Mouse (Mus musculus): ENCODE results near the gene Nadsyn1. TPM values are rescaled to one million over a fixed set of nuclear protein-coding genes. Genes with fewer than 3 reads are reported as not detected.

The Nadsyn1 gene
- polyA plus RNA-seq (2012): 3.5 TPM in 2 replicates

GRCm38 (mm10) chr7:143822375-143823265 lies at the start of gene Nadsyn1, which contains the start of gene Dhcr7:
Gene Nadsyn1 (minus strand): TSS chr7:143822849.
Gene Dhcr7 (plus strand): TSS chr7:143823145.

GRCm38 (mm10) chr7:143866538-143866937 lies 43.9 kb upstream of the Nadsyn1 start, which contains the start of gene Gm498:
Gene Gm498 (plus strand): TSS chr7:143866838.

GRCm38 (mm10) chr7:143783996-143784829 lies 38.4 kb downstream of the Nadsyn1 start, which contains the start of gene Mrgpre:
Gene Mrgpre (minus strand): TSS chr7:143784500.

GRCm38 (mm10) chr7:143766893-143767292 lies 55.8 kb downstream of the Nadsyn1 start, which contains the start of gene Mrgprg:
Gene Mrgprg (minus strand): TSS chr7:143766993.

GRCm38 (mm10) chr7:143756125-143757026 lies 66.3 kb downstream of the Nadsyn1 start, which contains the start of gene Osbpl5:
Gene Osbpl5 (minus strand): TSS chr7:143756985.

Other genes starting within 250 kb of the Nadsyn1 start
- 31.6 and 36.1 TPM in 2 replicates for gene Cars, start 222.8 kb downstream of the Nadsyn1 start, polyA plus RNA-seq (2012)
- gene Tnfrsf26, start 194.1 kb downstream of the Nadsyn1 start, polyA plus RNA-seq (2012): 0.32 and 0.41 TPM in 2 replicates
- 0.43 and 0.58 TPM in 2 replicates for gene Tnfrsf22, start 173.2 kb downstream of the Nadsyn1 start, polyA plus RNA-seq (2012)
- gene Tnfrsf23, start 137.0 kb downstream of the Nadsyn1 start, polyA plus RNA-seq (2012): 0.51 and 0.59 TPM in 2 replicates
- 5.4 and 10.7 TPM in 2 replicates for gene Osbpl5, start 65.9 kb downstream of the Nadsyn1 start, polyA plus RNA-seq (2012)
- gene Mrgprg, start 55.9 kb downstream of the Nadsyn1 start, polyA plus RNA-seq (2012): not detected in 2 replicates
- 1.2 and 1.6 TPM in 2 replicates for gene Mrgpre, start 38.3 kb downstream of the Nadsyn1 start, polyA plus RNA-seq (2012)
- 3.2 and 4.0 TPM in 2 replicates for gene Dhcr7, start 296 bp upstream of the Nadsyn1 start, polyA plus RNA-seq (2012)
- not detected in 2 replicates for gene Gm498, start 44.0 kb upstream of the Nadsyn1 start, polyA plus RNA-seq (2012)
- 0.02 and 0.34 TPM in 2 replicates for gene Shank2, start 179.1 kb upstream of the Nadsyn1 start, polyA plus RNA-seq (2012)